Mouse (Mus musculus) gastrocnemius, adult 2 months (tissue): ENCODE measurements around the gene Ccnl1. TPM values are rescaled to one million over a fixed set of nuclear protein-coding genes. Genes with fewer than 3 reads are reported as not detected.

Experiments
- DNase-seq: peaks from one replicate; pipeline ENCODE4 v3.0.0; 2022
- H3K27ac ChIP-seq: fragments of 200-600 bp; 2 replicates; pipeline ENCODE4 v1.8.1; 2022; ENCODE audit warnings: mild to moderate bottlenecking
- H3K4me3 ChIP-seq: fragments of 200-600 bp; 2 replicates; pipeline ENCODE4 v1.8.1; 2022; ENCODE audit warnings: mild to moderate bottlenecking, moderate library complexity
- CTCF ChIP-seq: fragments of 200-600 bp; IDR thresholded peaks from 2 replicates; pipeline ENCODE4 v1.8.1; 2022; ENCODE audit warnings: antibody characterized with exemption, mild to moderate bottlenecking, moderate library complexity
- intact Hi-C: fragments of 180-260 bp; cut with DNase I; formaldehyde crosslinking; loops from one replicate; pipeline ENCODE4 v1.15.1; 2025
- total RNA-seq, 2 experiments: library from RNA; stranded (reverse); gene quantifications; 2 replicates each; pipeline ENCODE4 v1.2.3; 2021

Gene Ccnl1
- total RNA-seq, 2 experiments from 2014 or later: 15.5 to 19.0 TPM

GRCm38 (mm10) chr3:65975317-65975716 lies 17.3 kb upstream of the Ccnl1 start:
- peak; percentile 19; the same call in 1 of the 2 replicates for TF ChIP-seq CTCF
- peak overlapping the region; percentile 96 for H3K27ac ChIP-seq
- DNase-seq: peak; percentile 58
- H3K4me3 ChIP-seq: peak overlapping the region; percentile 74
- intact Hi-C loops: no loop called here

- no peak for TF ChIP-seq CTCF
- DNase-seq: peak; percentile 99
- peak overlapping the region; percentile 74 for H3K4me3 ChIP-seq
- H3K27ac ChIP-seq: peak overlapping the region; percentile 96
- intact Hi-C loops: loop anchor here (1.0 kb wide), 1 partner anchor 16 kb away; the partner anchor contains the start of gene Ccnl1
These were observed 16.4 kb upstream of the Ccnl1 start for GRCm38 (mm10) chr3:65974232-65975058.

- Histone ChIP-seq H3K4me3 (peak overlapping the region; percentile 74), H3K27ac (peak overlapping the region; percentile 96)
- intact Hi-C loops: loop anchor here (1.0 kb wide), 1 partner anchor 15 kb away; the partner anchor contains the start of gene Ccnl1
- TF ChIP-seq CTCF: no peak
- DNase-seq: no peak
These were observed 15.6 kb upstream of the Ccnl1 start for GRCm38 (mm10) chr3:65973501-65974231.

- Histone ChIP-seq H3K4me3 (no peak overlapping the region), H3K27ac (no peak overlapping the region)
- intact Hi-C loops: no loop called here
- no peak for DNase-seq
- no peak for TF ChIP-seq CTCF
These were observed 11.1 kb upstream of the Ccnl1 start for GRCm38 (mm10) chr3:65969196-65969595.

GRCm38 (mm10) chr3:65966360-65966759 lies 8.3 kb upstream of the Ccnl1 start:
- intact Hi-C loops: no loop called here
- no peak for TF ChIP-seq CTCF
- DNase-seq: no peak
- Histone ChIP-seq H3K4me3 (no peak overlapping the region), H3K27ac (no peak overlapping the region)

- no peak for DNase-seq
- Histone ChIP-seq H3K27ac (no peak overlapping the region), H3K4me3 (no peak overlapping the region)
- no peak for TF ChIP-seq CTCF
- intact Hi-C loops: no loop called here
These were observed 4.4 kb upstream of the Ccnl1 start for GRCm38 (mm10) chr3:65962270-65962930.

- no peak overlapping the region for H3K4me3 ChIP-seq
- TF ChIP-seq CTCF: no peak
- DNase-seq: no peak
- intact Hi-C loops: no loop called here
- no peak overlapping the region for H3K27ac ChIP-seq
These were observed 2.4 kb upstream of the Ccnl1 start for GRCm38 (mm10) chr3:65960291-65960945.

GRCm38 (mm10) chr3:65959416-65960001 lies 1.5 kb upstream of the Ccnl1 start:
- TF ChIP-seq CTCF: no peak
- no peak for DNase-seq
- Histone ChIP-seq H3K27ac (peak overlapping the region; percentile 100), H3K4me3 (peak overlapping the region; percentile 94; the same call in 1 of the 2 replicates)
- intact Hi-C loops: no loop called here

GRCm38 (mm10) chr3:65958840-65959185 lies 764 bp upstream of the Ccnl1 start:
- DNase-seq: peak; percentile 28
- no peak for TF ChIP-seq CTCF
- Histone ChIP-seq H3K27ac (peak overlapping the region; percentile 100), H3K4me3 (peak overlapping the region; percentile 94)
- intact Hi-C loops: loop anchor here (1.0 kb wide), 1 partner anchor 15 kb away; no protein-coding TSS in a partner anchor

- peak; percentile 76 for DNase-seq
- Histone ChIP-seq H3K27ac (peak overlapping the region; percentile 100), H3K4me3 (peak overlapping the region; percentile 94)
- intact Hi-C loops: loop anchor here (1.0 kb wide), 1 partner anchor 17 kb away; no protein-coding TSS in a partner anchor
- peak; percentile 43 for TF ChIP-seq CTCF
These were observed 563 bp downstream of the Ccnl1 start for GRCm38 (mm10) chr3:65957271-65958101.
